Mouse (Mus musculus): ENCODE data around the gene Olfr1034. TPM values are rescaled to one million over a fixed set of nuclear protein-coding genes. Genes with fewer than 3 reads are reported as not detected.
"Not testable (repeated sequence)": the region's sequence is repeated elsewhere in the genome, so short reads cannot be mapped to it uniquely, and the experiment has no call there.

Olfr1034 gene
- polyA plus RNA-seq (2012; ENCODE audit: insufficient read depth, insufficient read length, missing spikeins) = not detected in 2 replicates

DNA sequence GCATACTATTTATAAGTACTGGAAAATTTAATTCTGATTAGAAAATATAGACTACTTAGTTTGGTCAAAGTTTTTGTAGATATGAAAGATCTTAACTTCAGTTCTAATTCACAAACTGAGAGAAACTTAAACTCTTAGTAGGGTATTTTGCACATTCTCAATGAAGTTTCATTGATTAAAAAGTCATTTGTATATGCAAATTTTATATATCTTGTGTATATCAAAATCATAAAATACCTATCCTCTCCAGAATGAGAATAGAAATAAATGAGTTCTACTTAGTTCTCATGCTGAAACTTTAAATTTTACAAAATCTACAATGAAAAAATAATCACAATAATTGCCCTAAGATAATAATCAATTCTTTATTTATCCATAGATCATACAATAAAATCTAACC is at the start of gene Olfr1034:
Gene Olfr1034, plus strand, starts transcription at position 301 of the 400 bp plus-strand sequence.
- TF ChIP-seq POLR2A (IDR thresholded peaks at IDR 0.05; ENCODE audit: borderline replicate concordance, low read depth, low read length) (no peak), CTCF (IDR thresholded peaks at IDR 0.05; ENCODE audit: low read depth, low read length) (no peak)
- Histone ChIP-seq H3K4me3 (ENCODE audit: insufficient read depth, low read length) (no peak within 1 kb of the TSS), H3K27ac (ENCODE audit: insufficient read depth, low read depth, low read length) (no peak within 1 kb of the TSS), H3K4me1 (ENCODE audit: control insufficient read depth, insufficient read depth, low read length) (no peaks in the 10 kb centered on the region)

DNA sequence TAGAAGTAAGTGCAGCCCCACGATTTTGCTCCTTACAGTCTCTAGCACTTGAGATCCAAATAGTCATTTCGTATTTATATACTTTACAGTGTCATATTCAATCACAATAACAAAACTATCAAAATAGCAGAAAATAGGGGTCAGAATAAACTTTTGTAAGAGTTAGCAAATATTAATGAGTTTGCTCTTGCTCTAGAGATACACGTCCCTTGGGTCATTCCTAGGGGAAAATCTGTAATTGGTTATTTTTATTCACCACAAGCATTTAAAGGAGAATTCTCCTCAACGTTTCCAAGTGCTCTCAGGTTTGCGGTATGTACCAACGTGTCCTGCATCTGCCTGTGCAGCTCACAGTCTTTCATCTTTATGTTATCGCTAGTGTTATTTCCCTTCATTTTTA is 40.4 kb upstream of the Olfr1034 start, which contains the start of gene Olfr1032:
Gene Olfr1032, plus strand, starts transcription at position 301 of the 400 bp plus-strand sequence.
- TF ChIP-seq CTCF (IDR thresholded peaks at IDR 0.05; ENCODE audit: low read depth, low read length) = no peak
- no peak for TF ChIP-seq POLR2A (IDR thresholded peaks at IDR 0.05; ENCODE audit: borderline replicate concordance, low read depth, low read length)
- no peak within 1 kb of the TSS for H3K4me3 ChIP-seq (ENCODE audit: insufficient read depth, low read length)
- no peaks in the 10 kb centered on the region for H3K4me1 ChIP-seq (ENCODE audit: control insufficient read depth, insufficient read depth, low read length)
- H3K27ac ChIP-seq (ENCODE audit: insufficient read depth, low read depth, low read length) = no peak within 1 kb of the TSS

DNA sequence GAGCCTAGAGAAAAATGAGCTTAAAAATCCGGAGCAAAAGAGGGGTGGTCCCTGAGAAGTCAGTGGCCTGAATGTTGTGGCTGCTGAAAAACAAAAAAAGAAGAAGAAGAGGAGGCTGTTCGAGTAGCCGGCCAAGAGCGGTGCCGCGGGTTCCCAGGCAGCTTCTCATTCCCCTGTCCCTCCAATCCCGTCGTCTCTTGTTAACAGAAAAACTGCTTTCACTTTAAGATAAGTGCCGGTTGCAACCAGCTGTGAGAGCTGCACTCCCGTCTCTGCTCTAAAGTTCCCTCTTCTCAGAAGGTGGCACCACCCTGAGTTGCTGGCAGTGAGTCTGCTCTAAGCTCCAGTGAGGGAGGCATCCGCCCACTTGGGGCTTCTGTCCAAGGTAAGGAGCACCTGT is 25.3 kb upstream of the Olfr1034 start, which contains the start of gene Olfr1033:
Gene Olfr1033, plus strand, starts transcription at position 228 of the 400 bp plus-strand sequence.
- H3K4me3 ChIP-seq (ENCODE audit: insufficient read depth, low read length) = peak within 1 kb of the TSS; percentile 31; the same call in 1 of the 2 replicates
- not testable (repeated sequence) for H3K27ac ChIP-seq (ENCODE audit: insufficient read depth, low read depth, low read length); H3K4me1 ChIP-seq (ENCODE audit: control insufficient read depth, insufficient read depth, low read length)

DNA sequence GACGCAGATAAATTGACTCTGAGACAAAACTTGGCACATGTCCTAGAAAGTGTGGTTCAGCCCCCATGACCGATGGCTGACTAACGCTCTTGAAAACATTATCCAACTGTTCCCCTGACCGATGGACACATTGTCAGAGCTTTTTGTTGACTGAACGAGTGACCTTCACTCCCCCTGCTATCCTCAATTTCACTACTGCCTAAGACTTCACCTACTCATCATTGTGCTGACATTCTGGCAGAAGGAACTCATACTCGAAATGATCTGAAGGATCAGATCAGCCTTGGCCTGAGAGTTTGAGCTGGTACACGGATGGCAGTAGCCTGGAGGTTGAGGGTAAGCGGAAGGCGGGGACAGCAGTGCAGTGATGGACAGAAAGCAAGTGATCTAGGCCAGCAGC is 24.1 kb upstream of the Olfr1034 start:
- not testable (repeated sequence) for H3K4me1 ChIP-seq (ENCODE audit: control insufficient read depth, insufficient read depth, low read length); H3K27ac ChIP-seq (ENCODE audit: insufficient read depth, low read depth, low read length); H3K4me3 ChIP-seq (ENCODE audit: insufficient read depth, low read length)

- H3K4me1 ChIP-seq (ENCODE audit: control insufficient read depth, insufficient read depth, low read length) = not testable (repeated sequence)
Measured at GRCm38 (mm10) chr2:86050777-86051176, 5.1 kb downstream of the Olfr1034 start.

DNA sequence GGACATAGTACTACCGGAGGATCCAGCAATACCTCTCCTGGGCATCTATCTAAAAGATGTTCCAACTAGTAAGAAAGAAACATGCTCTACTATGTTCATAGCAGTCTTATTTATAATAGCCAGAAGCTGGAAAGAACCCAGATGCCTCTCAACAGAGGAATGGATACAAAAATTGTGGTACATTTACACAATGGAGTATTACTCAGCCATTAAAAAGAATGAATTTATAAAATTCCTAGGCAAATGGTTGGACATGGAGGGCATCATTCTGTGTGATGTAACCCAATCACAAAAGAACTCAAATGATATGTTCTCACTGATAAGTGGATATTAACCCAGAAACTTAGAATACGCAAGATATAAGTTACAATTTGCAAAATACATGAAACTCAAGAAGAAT is 18.1 kb downstream of the Olfr1034 start:
- H3K27ac ChIP-seq (ENCODE audit: insufficient read depth, low read depth, low read length); H3K4me3 ChIP-seq (ENCODE audit: insufficient read depth, low read length); H3K4me1 ChIP-seq (ENCODE audit: control insufficient read depth, insufficient read depth, low read length): not testable (repeated sequence)

More at GRCm38 (mm10) chr2:86050777-86051176, 5.1 kb downstream of the Olfr1034 start:
- not testable (repeated sequence) for H3K4me3 ChIP-seq (ENCODE audit: insufficient read depth, low read length); H3K27ac ChIP-seq (ENCODE audit: insufficient read depth, low read depth, low read length)

- Histone ChIP-seq H3K4me1 (ENCODE audit: control insufficient read depth, insufficient read depth, low read length) (no peaks in the 10 kb centered on the region), H3K4me3 (ENCODE audit: insufficient read depth, low read length) (no peak overlapping the region), H3K27ac (ENCODE audit: insufficient read depth, low read depth, low read length) (no peak overlapping the region)
- TF ChIP-seq POLR2A (IDR thresholded peaks at IDR 0.05; ENCODE audit: borderline replicate concordance, low read depth, low read length) (no peak), CTCF (IDR thresholded peaks at IDR 0.05; ENCODE audit: low read depth, low read length) (no peak)
Measured at GRCm38 (mm10) chr2:86070189-86070588, 24.5 kb downstream of the Olfr1034 start.

GRCm38 (mm10) chr2:86073692-86074091 is 28.0 kb downstream of the Olfr1034 start, which contains the start of gene Olfr1036:
Gene Olfr1036, plus strand, starts transcription at chr2:86073992.
- not testable (repeated sequence) for H3K27ac ChIP-seq (ENCODE audit: insufficient read depth, low read depth, low read length); H3K4me3 ChIP-seq (ENCODE audit: insufficient read depth, low read length); H3K4me1 ChIP-seq (ENCODE audit: control insufficient read depth, insufficient read depth, low read length)

- H3K4me1 ChIP-seq (ENCODE audit: control insufficient read depth, insufficient read depth, low read length); H3K4me3 ChIP-seq (ENCODE audit: insufficient read depth, low read length); H3K27ac ChIP-seq (ENCODE audit: insufficient read depth, low read depth, low read length): not testable (repeated sequence)
Measured at GRCm38 (mm10) chr2:86080478-86080877, 34.8 kb downstream of the Olfr1034 start.

GRCm38 (mm10) chr2:86087285-86087684 is 41.6 kb downstream of the Olfr1034 start, which contains the start of gene Olfr1037:
Gene Olfr1037, minus strand, starts transcription at chr2:86087385.
- no peak within 1 kb of the TSS for H3K27ac ChIP-seq (ENCODE audit: insufficient read depth, low read depth, low read length)
- H3K4me1 ChIP-seq (ENCODE audit: control insufficient read depth, insufficient read depth, low read length) = no peaks in the 10 kb centered on the region
- no peak for TF ChIP-seq POLR2A (IDR thresholded peaks at IDR 0.05; ENCODE audit: borderline replicate concordance, low read depth, low read length)
- TF ChIP-seq CTCF (IDR thresholded peaks at IDR 0.05; ENCODE audit: low read depth, low read length) = no peak
- H3K4me3 ChIP-seq (ENCODE audit: insufficient read depth, low read length) = no peak within 1 kb of the TSS

Other genes starting within 250 kb of the Olfr1034 start
- gene Olfr1016, start 243.3 kb upstream of the Olfr1034 start, polyA plus RNA-seq (2012; ENCODE audit: insufficient read depth, insufficient read length, missing spikeins) = not detected in 2 replicates
- not detected in 2 replicates for gene Olfr1018, start 227.4 kb upstream of the Olfr1034 start, polyA plus RNA-seq (2012; ENCODE audit: insufficient read depth, insufficient read length, missing spikeins)
- gene Olfr1019, start 200.4 kb upstream of the Olfr1034 start, polyA plus RNA-seq (2012; ENCODE audit: insufficient read depth, insufficient read length, missing spikeins) = not detected in 2 replicates
- not detected in 2 replicates for gene Olfr1020, start 198.8 kb upstream of the Olfr1034 start, polyA plus RNA-seq (2012; ENCODE audit: insufficient read depth, insufficient read length, missing spikeins)
- not detected in 2 replicates for gene Olfr1022, start 177.3 kb upstream of the Olfr1034 start, polyA plus RNA-seq (2012; ENCODE audit: insufficient read depth, insufficient read length, missing spikeins)
- not detected in 2 replicates for gene Olfr1023, start 160.2 kb upstream of the Olfr1034 start, polyA plus RNA-seq (2012; ENCODE audit: insufficient read depth, insufficient read length, missing spikeins)
- gene Olfr1024, start 140.8 kb upstream of the Olfr1034 start, polyA plus RNA-seq (2012; ENCODE audit: insufficient read depth, insufficient read length, missing spikeins) = not detected in 2 replicates
- not detected in 2 replicates for gene Olfr1025-ps1, start 130.7 kb upstream of the Olfr1034 start, polyA plus RNA-seq (2012; ENCODE audit: insufficient read depth, insufficient read length, missing spikeins)
- gene Olfr1026, start 124.3 kb upstream of the Olfr1034 start, polyA plus RNA-seq (2012; ENCODE audit: insufficient read depth, insufficient read length, missing spikeins) = not detected in 2 replicates
- not detected in 2 replicates for gene Olfr1028, start 95.4 kb upstream of the Olfr1034 start, polyA plus RNA-seq (2012; ENCODE audit: insufficient read depth, insufficient read length, missing spikeins)
- not detected in 2 replicates for gene Olfr1029, start 72.0 kb upstream of the Olfr1034 start, polyA plus RNA-seq (2012; ENCODE audit: insufficient read depth, insufficient read length, missing spikeins)
- gene Olfr1030, start 66.6 kb upstream of the Olfr1034 start, polyA plus RNA-seq (2012; ENCODE audit: insufficient read depth, insufficient read length, missing spikeins) = 0.24 TPM in 1 of 2 replicates, not detected in the other
- gene Olfr1031, start 55.6 kb upstream of the Olfr1034 start, polyA plus RNA-seq (2012; ENCODE audit: insufficient read depth, insufficient read length, missing spikeins) = not detected in 2 replicates
- gene Olfr1032, start 40.3 kb upstream of the Olfr1034 start, polyA plus RNA-seq (2012; ENCODE audit: insufficient read depth, insufficient read length, missing spikeins) = not detected in 2 replicates
- not detected in 2 replicates for gene Olfr1033, start 25.2 kb upstream of the Olfr1034 start, polyA plus RNA-seq (2012; ENCODE audit: insufficient read depth, insufficient read length, missing spikeins)
- gene Olfr1036, start 28.1 kb downstream of the Olfr1034 start, polyA plus RNA-seq (2012; ENCODE audit: insufficient read depth, insufficient read length, missing spikeins) = not detected in 2 replicates
- not detected in 2 replicates for gene Olfr1037, start 41.5 kb downstream of the Olfr1034 start, polyA plus RNA-seq (2012; ENCODE audit: insufficient read depth, insufficient read length, missing spikeins)
- not detected in 2 replicates for gene Olfr1039, start 90.1 kb downstream of the Olfr1034 start, polyA plus RNA-seq (2012; ENCODE audit: insufficient read depth, insufficient read length, missing spikeins)
- not detected in 2 replicates for gene Olfr1040, start 100.9 kb downstream of the Olfr1034 start, polyA plus RNA-seq (2012; ENCODE audit: insufficient read depth, insufficient read length, missing spikeins)
- gene Olfr1042, start 116.0 kb downstream of the Olfr1034 start, polyA plus RNA-seq (2012; ENCODE audit: insufficient read depth, insufficient read length, missing spikeins) = 0.16 TPM in 1 of 2 replicates, not detected in the other
- not detected in 2 replicates for gene Olfr1043, start 121.7 kb downstream of the Olfr1034 start, polyA plus RNA-seq (2012; ENCODE audit: insufficient read depth, insufficient read length, missing spikeins)
- not detected in 2 replicates for gene Olfr1044, start 132.0 kb downstream of the Olfr1034 start, polyA plus RNA-seq (2012; ENCODE audit: insufficient read depth, insufficient read length, missing spikeins)
- not detected in 2 replicates for gene Olfr52, start 139.8 kb downstream of the Olfr1034 start, polyA plus RNA-seq (2012; ENCODE audit: insufficient read depth, insufficient read length, missing spikeins)
- not detected in 2 replicates for gene Olfr1045, start 157.1 kb downstream of the Olfr1034 start, polyA plus RNA-seq (2012; ENCODE audit: insufficient read depth, insufficient read length, missing spikeins)
- not detected in 2 replicates for gene Olfr1046, start 173.5 kb downstream of the Olfr1034 start, polyA plus RNA-seq (2012; ENCODE audit: insufficient read depth, insufficient read length, missing spikeins)
- not detected in 2 replicates for gene Olfr1047, start 185.5 kb downstream of the Olfr1034 start, polyA plus RNA-seq (2012; ENCODE audit: insufficient read depth, insufficient read length, missing spikeins)
- not detected in 2 replicates for gene Olfr1048, start 194.4 kb downstream of the Olfr1034 start, polyA plus RNA-seq (2012; ENCODE audit: insufficient read depth, insufficient read length, missing spikeins)
- not detected in 2 replicates for gene Olfr1049, start 212.5 kb downstream of the Olfr1034 start, polyA plus RNA-seq (2012; ENCODE audit: insufficient read depth, insufficient read length, missing spikeins)
- gene Olfr1051, start 233.2 kb downstream of the Olfr1034 start, polyA plus RNA-seq (2012; ENCODE audit: insufficient read depth, insufficient read length, missing spikeins) = 0.28 TPM in 1 of 2 replicates, not detected in the other
- gene Olfr1052, start 246.6 kb downstream of the Olfr1034 start, polyA plus RNA-seq (2012; ENCODE audit: insufficient read depth, insufficient read length, missing spikeins) = not detected in 2 replicates